Mouse (Mus musculus): ENCODE data around the gene H2al2a.

DNA sequence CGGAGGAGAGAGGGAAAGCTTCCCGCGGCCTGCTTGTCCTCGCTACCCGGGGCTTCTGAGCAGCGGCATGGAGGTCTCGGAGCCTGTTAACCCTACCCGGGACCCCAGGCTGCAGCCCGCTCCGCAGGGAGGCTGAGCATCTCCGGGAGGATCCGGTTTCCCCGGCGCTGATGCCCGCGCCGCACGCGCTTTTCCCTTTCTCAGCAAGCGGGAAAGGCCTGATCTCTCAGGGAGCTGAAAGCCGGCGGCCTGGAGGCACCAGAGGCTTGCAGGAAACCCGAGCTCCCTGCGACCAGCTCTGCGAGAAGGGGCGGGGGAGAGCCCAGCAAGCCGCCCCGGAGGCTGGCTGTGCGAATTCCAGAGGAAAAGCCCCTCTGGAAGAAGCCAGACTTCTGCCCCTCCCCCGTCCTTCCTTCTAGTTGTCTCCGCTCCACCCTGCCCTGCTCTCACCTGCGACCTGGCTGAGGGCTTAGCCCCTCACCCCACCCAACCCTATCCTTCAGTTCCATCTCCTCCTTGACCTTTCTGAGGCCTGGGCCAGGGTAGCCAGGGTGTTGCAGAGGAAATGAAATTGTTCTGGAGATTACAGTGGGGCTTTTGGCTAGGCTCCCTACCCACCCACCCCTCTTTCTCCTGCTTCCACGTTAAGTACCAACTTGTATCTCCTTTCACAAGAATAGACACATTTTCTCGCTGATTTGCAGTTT lies 35.2 kb upstream of the H2al2a start:
- no peak for TF ChIP-seq EP300 (IDR thresholded peaks at IDR 0.05; ENCODE audit: low read depth)
- no peak for TF ChIP-seq CTCF (IDR thresholded peaks at IDR 0.05; ENCODE audit: low read depth)
